Mouse (Mus musculus) hindbrain, embryonic 13.5 days (tissue): ENCODE data around the gene Pomt2. TPM values are rescaled to one million over a fixed set of nuclear protein-coding genes. Genes with fewer than 3 reads are reported as not detected.

Experiments
- ATAC-seq: fragments of 200-750 bp; cut with Nextera tagmentation; 2 replicates; pipeline ENCODE4 v1.8.0; 2017; ENCODE audit warnings: moderate TSS enrichment; ENCODE audit not compliant: low FRiP score
- H3K27ac ChIP-seq: fragments of 300-500 bp; sonication (generic); 2 replicates; pipeline ENCODE4 v1.5.1; 2015; ENCODE audit warnings: inconsistent platforms, mild to moderate bottlenecking, moderate library complexity
- H3K27me3 ChIP-seq: fragments of 300-500 bp; sonication (generic); 2 replicates; pipeline ENCODE4 v1.6.1; 2015; ENCODE audit warnings: mild to moderate bottlenecking, inconsistent platforms
- H3K36me3 ChIP-seq: fragments of 300-500 bp; sonication (generic); 2 replicates; pipeline ENCODE4 v1.6.1; 2015; ENCODE audit warnings: mild to moderate bottlenecking, inconsistent platforms
- H3K4me1 ChIP-seq: fragments of 300-500 bp; sonication (generic); replicated peaks from 2 replicates; pipeline ENCODE4 v1.6.1; 2015; ENCODE audit warnings: inconsistent platforms
- H3K4me2 ChIP-seq: fragments of 300-500 bp; sonication (generic); 2 replicates; pipeline ENCODE4 v1.6.1; 2015; ENCODE audit warnings: inconsistent platforms, mild to moderate bottlenecking, moderate library complexity
- H3K4me3 ChIP-seq: fragments of 300-500 bp; sonication (generic); 2 replicates; pipeline ENCODE4 v1.5.1; 2015; ENCODE audit warnings: mild to moderate bottlenecking, inconsistent platforms
- H3K9ac ChIP-seq: fragments of 300-500 bp; sonication (generic); 2 replicates; pipeline ENCODE4 v1.6.1; 2015; ENCODE audit warnings: mild to moderate bottlenecking, inconsistent platforms
- H3K9me3 ChIP-seq: fragments of 300-500 bp; sonication (generic); 2 replicates; pipeline ENCODE4 v1.6.1; 2016; ENCODE audit warnings: inconsistent platforms
- WGBS: fragments of 180-500 bp; shearing (Covaris S2); methylation state at CpG from one replicate; pipeline ENCODE4 v1.1.7; 2015; 5-methylcytosine and 5-hydroxymethylcytosine counted together
- polyA plus RNA-seq: library from polyadenylated mRNA; unstranded; fragments of >200 nt; fragmentation: Nextera tagmentation; extraction: Ambion mirVana; gene quantifications from 2 replicates; pipeline ENCODE4 v1.2.1, GENCODE M21; 2015

The Pomt2 gene
- polyA plus RNA-seq, 1 experiment from 2014 or later: 11.5 TPM

DNA sequence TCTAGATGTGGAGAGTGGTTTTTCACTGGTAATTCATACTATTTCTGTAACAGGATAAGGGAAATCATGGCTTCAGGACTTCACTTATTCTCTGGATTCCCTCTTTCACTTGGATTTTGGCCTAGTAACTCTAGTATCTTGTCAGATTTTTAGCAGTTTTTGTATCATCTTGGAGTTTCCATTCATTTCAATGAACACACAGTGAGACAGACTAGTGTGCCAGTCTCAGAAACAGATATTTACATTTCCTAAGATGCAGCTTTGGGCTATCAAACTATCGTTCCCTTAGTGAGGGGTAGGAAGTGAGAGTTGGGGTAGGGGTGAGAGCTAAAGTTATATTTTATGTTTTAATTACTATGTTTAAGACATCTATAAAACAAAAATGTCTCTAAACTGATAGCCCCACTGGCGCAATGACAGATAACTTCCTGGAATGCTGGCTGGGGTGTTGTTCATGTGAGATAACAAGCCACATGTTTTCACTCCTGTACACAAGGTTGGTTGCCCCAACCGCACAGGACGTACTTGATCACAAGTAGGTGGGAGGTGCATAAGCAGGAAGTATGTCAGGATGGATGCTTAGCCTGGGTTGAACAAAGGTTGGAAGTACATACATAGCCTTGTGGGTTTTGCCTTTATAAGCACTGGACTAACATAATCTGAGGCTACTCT lies 25.7 kb downstream of the Pomt2 start:
- Histone ChIP-seq H3K4me2 (no peak overlapping the region), H3K27ac (no peak overlapping the region), H3K4me1 (no peaks in the 10 kb centered on the region), H3K4me3 (no peak overlapping the region), H3K9ac (no peak overlapping the region), H3K9me3 (no peaks in the 10 kb centered on the region), H3K27me3 (no peaks in the 10 kb centered on the region), H3K36me3 (peaks cover 60% of the 10 kb centered on the region)
- 93% methylated on average over 4 of the region's 4 CpGs for WGBS
- no peak for ATAC-seq

DNA sequence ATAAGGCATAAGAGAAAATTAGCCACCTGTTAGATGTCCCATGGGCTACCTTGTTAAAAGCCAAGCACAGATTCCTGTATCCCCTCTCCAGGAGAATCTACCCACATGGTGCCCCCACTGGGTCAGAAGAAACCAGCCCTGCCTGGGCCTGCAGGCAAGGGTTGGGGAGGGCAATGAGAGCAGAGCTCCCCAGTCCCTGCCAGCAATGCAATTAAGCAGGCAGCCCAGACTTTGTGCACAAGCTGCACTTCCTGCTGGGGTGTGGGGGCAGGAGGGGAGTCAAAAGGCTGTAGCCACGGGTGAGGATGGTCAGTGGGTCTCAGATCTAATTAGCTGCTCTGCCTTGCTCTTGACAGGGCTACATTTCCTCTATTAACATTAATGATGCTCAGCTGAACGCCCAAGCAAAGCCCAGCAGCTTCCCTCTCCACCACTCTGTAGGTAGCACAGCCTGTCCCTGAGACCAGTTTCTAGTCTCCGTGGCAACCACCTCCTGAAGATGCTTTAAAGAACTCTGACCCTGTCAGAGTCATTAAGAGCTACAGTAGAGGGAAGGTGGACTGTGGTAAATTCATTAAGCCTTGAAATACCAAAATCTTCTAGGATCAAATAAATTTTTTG lies 40.3 kb downstream of the Pomt2 start:
- peaks cover 14% of the 10 kb centered on the region for H3K27me3 ChIP-seq
- H3K4me3 ChIP-seq: no peak overlapping the region
- no peak overlapping the region for H3K27ac ChIP-seq
- H3K36me3 ChIP-seq: peaks cover 34% of the 10 kb centered on the region
- H3K9me3 ChIP-seq: no peaks in the 10 kb centered on the region
- ATAC-seq: peak; percentile 46; the same call in 1 of the 2 replicates
- no peak overlapping the region for H3K9ac ChIP-seq
- no peak overlapping the region for H3K4me2 ChIP-seq
- 42% methylated on average over 3 of the region's 3 CpGs for WGBS
- H3K4me1 ChIP-seq: peaks cover 7% of the 10 kb centered on the region

DNA sequence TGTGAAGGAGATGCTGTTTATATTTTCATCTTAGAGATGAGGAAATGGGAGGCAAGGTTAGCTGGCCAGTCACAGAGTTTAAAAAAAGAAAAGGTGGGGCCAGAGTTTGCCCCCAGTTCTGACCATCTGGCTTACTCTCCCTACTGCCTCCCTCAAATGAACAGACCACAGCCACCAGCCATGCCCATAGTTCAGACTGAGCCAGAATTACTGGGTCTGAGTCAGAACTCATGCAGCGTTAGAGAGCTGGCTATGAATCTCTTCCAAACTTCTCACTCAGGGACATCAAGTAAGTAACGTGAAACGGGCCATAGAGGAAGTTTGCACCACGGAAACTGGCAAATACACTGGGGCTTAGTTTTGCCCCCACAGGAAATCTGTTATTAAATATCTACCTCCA lies 43.0 kb downstream of the Pomt2 start:
- H3K9me3 ChIP-seq: no peaks in the 10 kb centered on the region
- peaks cover 14% of the 10 kb centered on the region for H3K36me3 ChIP-seq
- no peak overlapping the region for H3K4me2 ChIP-seq
- no peak overlapping the region for H3K27ac ChIP-seq
- no peak for ATAC-seq
- 91% methylated on average over 4 of the region's 4 CpGs for WGBS
- peaks cover 40% of the 10 kb centered on the region for H3K27me3 ChIP-seq
- no peak overlapping the region for H3K4me3 ChIP-seq
- H3K9ac ChIP-seq: no peak overlapping the region
- H3K4me1 ChIP-seq: peaks cover 16% of the 10 kb centered on the region

DNA sequence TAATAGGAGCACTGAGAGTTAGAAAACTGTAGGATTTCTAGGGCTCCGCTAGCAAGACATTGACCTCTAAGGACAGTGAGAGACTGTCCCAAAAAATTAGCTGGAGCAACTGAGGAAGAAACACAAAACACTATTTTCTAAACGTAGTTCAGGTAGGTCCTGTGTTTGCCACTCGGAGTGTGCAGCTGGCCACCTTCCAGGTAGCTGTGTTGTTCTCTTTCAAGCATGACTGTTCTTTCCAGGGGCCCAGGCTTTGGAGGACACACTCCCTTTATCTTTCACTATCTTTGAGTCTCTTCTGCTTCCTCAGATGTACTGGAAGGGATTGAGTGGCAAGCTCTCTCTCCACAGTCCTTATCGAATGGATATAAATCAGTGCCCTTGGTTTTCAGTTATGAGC lies 44.3 kb downstream of the Pomt2 start:
- peaks cover 16% of the 10 kb centered on the region for H3K4me1 ChIP-seq
- no peaks in the 10 kb centered on the region for H3K9me3 ChIP-seq
- no peak overlapping the region for H3K4me3 ChIP-seq
- ATAC-seq: no peak
- H3K36me3 ChIP-seq: peaks cover 5% of the 10 kb centered on the region
- H3K27ac ChIP-seq: no peak overlapping the region
- H3K9ac ChIP-seq: no peak overlapping the region
- H3K4me2 ChIP-seq: no peak overlapping the region
- 93% methylated on average over 4 of the region's 4 CpGs for WGBS
- peaks cover 42% of the 10 kb centered on the region for H3K27me3 ChIP-seq

- peak within 1 kb of the TSS; percentile 63 for H3K9ac ChIP-seq
- peak; percentile 39; the same call in 1 of the 2 replicates for ATAC-seq
Measured at GRCm38 (mm10) chr12:87102165-87102631, 45.6 kb downstream of the Pomt2 start, which contains the start of gene Ngb. Gene Ngb (minus strand): TSS chr12:87102539.

DNA sequence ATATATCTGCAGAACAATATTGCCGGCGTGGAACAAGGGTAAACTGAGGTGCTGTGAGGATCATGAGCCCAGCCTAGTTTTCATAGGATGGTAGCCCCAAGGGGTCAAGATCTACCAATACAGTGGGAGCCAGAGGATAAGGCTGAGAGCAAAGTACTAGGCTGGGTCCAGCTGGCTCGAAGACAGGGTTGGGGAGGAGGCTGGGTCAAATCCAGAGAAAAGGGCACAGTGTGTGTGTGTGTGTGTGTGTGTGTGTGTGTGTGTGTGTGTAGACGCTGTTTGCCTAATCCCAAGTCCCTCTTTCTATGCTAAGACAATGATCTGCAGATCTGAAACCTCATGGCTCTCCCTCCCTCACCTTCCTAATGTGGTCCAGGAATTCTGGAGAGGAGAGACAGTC lies 47.4 kb downstream of the Pomt2 start:
- Histone ChIP-seq H3K36me3 (no peaks in the 10 kb centered on the region), H3K4me3 (no peak overlapping the region), H3K27ac (no peak overlapping the region), H3K9me3 (no peaks in the 10 kb centered on the region), H3K27me3 (peaks cover 42% of the 10 kb centered on the region), H3K4me2 (no peak overlapping the region), H3K4me1 (peaks cover 10% of the 10 kb centered on the region), H3K9ac (no peak overlapping the region)
- ATAC-seq: no peak
- 84% methylated on average over 4 of the region's 4 CpGs for WGBS

More at GRCm38 (mm10) chr12:87102165-87102631, 45.6 kb downstream of the Pomt2 start, which contains the start of gene Ngb:
- peak within 1 kb of the TSS; percentile 40 for H3K4me3 ChIP-seq
- H3K27me3 ChIP-seq: peaks cover 42% of the 10 kb centered on the region
- no peaks in the 10 kb centered on the region for H3K9me3 ChIP-seq
- peak within 1 kb of the TSS; percentile 68 for H3K4me2 ChIP-seq
- no peaks in the 10 kb centered on the region for H3K36me3 ChIP-seq
- WGBS: 3% methylated on average over 32 of the region's 32 CpGs
- H3K27ac ChIP-seq: no peak within 1 kb of the TSS
- peaks cover 11% of the 10 kb centered on the region for H3K4me1 ChIP-seq

- Histone ChIP-seq H3K9ac (no peak overlapping the region), H3K27me3 (no peaks in the 10 kb centered on the region), H3K4me3 (no peak overlapping the region), H3K4me1 (no peaks in the 10 kb centered on the region), H3K9me3 (no peaks in the 10 kb centered on the region), H3K4me2 (no peak overlapping the region), H3K36me3 (peaks cover 11% of the 10 kb centered on the region; the same call in 1 of the 2 replicates), H3K27ac (no peak overlapping the region)
- WGBS: 77% methylated on average over 6 of the region's 6 CpGs
- no peak for ATAC-seq
Measured at GRCm38 (mm10) chr12:87093671-87094070, 54.1 kb downstream of the Pomt2 start.

GRCm38 (mm10) chr12:87093249-87093648 lies 54.5 kb downstream of the Pomt2 start:
- Histone ChIP-seq H3K36me3 (peaks cover 11% of the 10 kb centered on the region; the same call in 1 of the 2 replicates), H3K4me1 (no peaks in the 10 kb centered on the region), H3K27me3 (no peaks in the 10 kb centered on the region), H3K9me3 (no peaks in the 10 kb centered on the region), H3K27ac (no peak overlapping the region), H3K4me3 (no peak overlapping the region), H3K9ac (no peak overlapping the region), H3K4me2 (no peak overlapping the region)
- whole genome bisulfite sequencing: 82% methylated on average over 4 of the region's 4 CpGs
- ATAC-seq: no peak

GRCm38 (mm10) chr12:87091916-87092315 lies 55.9 kb downstream of the Pomt2 start:
- H3K9me3 ChIP-seq: no peaks in the 10 kb centered on the region
- no peak overlapping the region for H3K4me3 ChIP-seq
- H3K4me2 ChIP-seq: no peak overlapping the region
- H3K27me3 ChIP-seq: no peaks in the 10 kb centered on the region
- no peak overlapping the region for H3K9ac ChIP-seq
- 96% methylated on average over 2 of the region's 2 CpGs for WGBS
- no peaks in the 10 kb centered on the region for H3K4me1 ChIP-seq
- no peak for ATAC-seq
- H3K36me3 ChIP-seq: peaks cover 14% of the 10 kb centered on the region; the same call in 1 of the 2 replicates
- no peak overlapping the region for H3K27ac ChIP-seq

GRCm38 (mm10) chr12:87089701-87090100 lies 58.1 kb downstream of the Pomt2 start:
- Histone ChIP-seq H3K4me1 (no peaks in the 10 kb centered on the region), H3K4me3 (no peak overlapping the region), H3K9me3 (no peaks in the 10 kb centered on the region), H3K4me2 (no peak overlapping the region), H3K27me3 (no peaks in the 10 kb centered on the region), H3K36me3 (peaks cover 23% of the 10 kb centered on the region; the same call in 1 of the 2 replicates), H3K27ac (no peak overlapping the region), H3K9ac (no peak overlapping the region)
- 75% methylated on average over 2 of the region's 2 CpGs for WGBS
- ATAC-seq: no peak

DNA sequence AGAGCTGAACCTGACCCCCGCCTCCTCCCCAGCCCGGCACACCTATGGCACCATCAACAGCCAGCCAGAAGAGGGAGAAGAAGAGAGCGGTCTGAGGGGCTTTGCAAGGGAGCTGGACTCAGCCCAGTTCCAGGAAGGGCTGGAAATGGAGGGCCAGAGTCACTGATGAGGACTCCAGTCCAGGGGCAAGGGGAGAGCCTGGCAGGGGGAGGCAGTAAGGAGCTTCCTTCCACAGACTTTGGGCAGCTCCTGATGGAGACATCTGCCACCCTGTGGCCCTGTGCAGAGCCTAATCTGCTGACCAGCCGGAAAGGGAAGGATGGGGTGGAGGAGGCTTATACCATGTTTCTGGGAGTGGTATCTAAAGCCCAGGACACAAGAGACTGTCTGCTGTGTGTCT lies 58.5 kb downstream of the Pomt2 start:
- peaks cover 25% of the 10 kb centered on the region; the same call in 1 of the 2 replicates for H3K36me3 ChIP-seq
- WGBS: 72% methylated on average over 4 of the region's 4 CpGs
- ATAC-seq: no peak

DNA sequence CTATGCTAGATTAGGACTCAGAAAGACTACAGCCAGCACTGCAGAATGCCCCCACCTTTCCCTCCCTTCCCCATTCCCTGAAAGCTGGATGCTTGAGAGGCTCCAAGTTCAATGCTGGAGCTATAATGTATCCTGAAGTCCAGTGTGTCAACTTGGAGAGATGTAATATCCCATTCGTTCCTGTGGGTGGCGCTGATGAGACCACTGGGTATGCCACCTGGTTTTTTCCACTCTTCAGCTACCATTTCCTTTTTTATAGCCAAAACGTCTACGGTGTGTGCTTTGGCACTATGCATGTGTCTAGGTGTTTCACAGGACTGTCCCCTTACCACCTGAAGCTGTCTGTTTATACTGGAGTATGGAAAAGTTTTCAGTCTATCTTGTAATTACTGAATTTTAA lies 59.4 kb downstream of the Pomt2 start:
- Histone ChIP-seq H3K9me3 (no peaks in the 10 kb centered on the region), H3K27me3 (no peaks in the 10 kb centered on the region), H3K4me1 (no peaks in the 10 kb centered on the region), H3K9ac (no peak overlapping the region), H3K4me3 (no peak overlapping the region), H3K4me2 (no peak overlapping the region), H3K27ac (no peak overlapping the region), H3K36me3 (peaks cover 25% of the 10 kb centered on the region; the same call in 1 of the 2 replicates)
- WGBS: 40% methylated on average over 4 of the region's 4 CpGs
- no peak for ATAC-seq

More for the DNA sequence above, 58.5 kb downstream of the Pomt2 start:
- Histone ChIP-seq H3K4me1 (no peaks in the 10 kb centered on the region), H3K4me3 (no peak overlapping the region), H3K9me3 (no peaks in the 10 kb centered on the region), H3K4me2 (no peak overlapping the region), H3K9ac (no peak overlapping the region), H3K27ac (no peak overlapping the region), H3K27me3 (no peaks in the 10 kb centered on the region)
